Mouse (Mus musculus): ENCODE results near the gene Arhgap4. TPM values are rescaled to one million over a fixed set of nuclear protein-coding genes. Genes with fewer than 3 reads are reported as not detected.

The Arhgap4 gene
- 1 to 10 TPM; 2.4 to 2.8 TPM for total RNA-seq (2021)
- long read RNA-seq, experiment 1, partial matches to known transcripts, result 1 of 2 reads
- long read RNA-seq, experiment 1, other reads (novel, unspliced or antisense), result 1 of 2 reads
- long read RNA-seq, experiment 2, partial matches to known transcripts, result 2 of 5 reads
- long read RNA-seq, experiment 2, other reads (novel, unspliced or antisense), result 3 of 5 reads

GRCm38 (mm10) chrX:73921823-73922549, at the start of gene Arhgap4, which contains the start of gene Naa10:
Arhgap4 (minus strand) TSS chrX:73921870.
Naa10 (minus strand) TSS chrX:73921944.
- DNase-seq (ENCODE audit: low spot score in 2 of 2), result peak; percentile 77 to 87

- no peak for DNase-seq (ENCODE audit: low spot score in 2 of 2)
Measured at GRCm38 (mm10) chrX:73970781-73971180, 49.1 kb upstream of the Arhgap4 start.

- DNase-seq (ENCODE audit: low spot score in 2 of 2), result no peak
Measured at GRCm38 (mm10) chrX:73969729-73970128, 48.1 kb upstream of the Arhgap4 start.

- no peak for DNase-seq (ENCODE audit: low spot score in 2 of 2)
Measured at GRCm38 (mm10) chrX:73969167-73969566, 47.5 kb upstream of the Arhgap4 start.

- peak; percentile 67 to 88 for DNase-seq (ENCODE audit: low spot score in 2 of 2)
Measured at GRCm38 (mm10) chrX:73967177-73968075, 45.8 kb upstream of the Arhgap4 start.

GRCm38 (mm10) chrX:73966248-73967176, 44.8 kb upstream of the Arhgap4 start, which contains the start of gene Hcfc1:
Hcfc1 (minus strand) TSS chrX:73966357.
- DNase-seq (ENCODE audit: low spot score in 2 of 2), result peak; percentile 83 to 86

GRCm38 (mm10) chrX:73965307-73965706, 43.6 kb upstream of the Arhgap4 start:
- no peak for DNase-seq (ENCODE audit: low spot score in 2 of 2)

GRCm38 (mm10) chrX:73964363-73964762, 42.7 kb upstream of the Arhgap4 start:
- DNase-seq (ENCODE audit: low spot score in 2 of 2), result no peak

- no peak for DNase-seq (ENCODE audit: low spot score in 2 of 2)
Measured at GRCm38 (mm10) chrX:73954988-73955387, 33.3 kb upstream of the Arhgap4 start.

GRCm38 (mm10) chrX:73952603-73953002, 30.9 kb upstream of the Arhgap4 start:
- no peak for DNase-seq (ENCODE audit: low spot score in 2 of 2)

- DNase-seq (ENCODE audit: low spot score in 2 of 2), result no peak
Measured at GRCm38 (mm10) chrX:73949341-73949740, 27.7 kb upstream of the Arhgap4 start.

- DNase-seq (ENCODE audit: low spot score in 2 of 2), result no peak
Measured at GRCm38 (mm10) chrX:73948647-73949046, 27.0 kb upstream of the Arhgap4 start.

GRCm38 (mm10) chrX:73946896-73947295, 25.2 kb upstream of the Arhgap4 start:
- no peak for DNase-seq (ENCODE audit: low spot score in 2 of 2)

GRCm38 (mm10) chrX:73942294-73942693, 20.6 kb upstream of the Arhgap4 start:
- DNase-seq (ENCODE audit: low spot score in 2 of 2), result no peak

- no peak for DNase-seq (ENCODE audit: low spot score in 2 of 2)
Measured at GRCm38 (mm10) chrX:73941860-73942259, 20.2 kb upstream of the Arhgap4 start.

- DNase-seq (ENCODE audit: low spot score in 2 of 2), result no peak
Measured at GRCm38 (mm10) chrX:73931871-73932270, 10.2 kb upstream of the Arhgap4 start.

GRCm38 (mm10) chrX:73930402-73931062, 8.9 kb upstream of the Arhgap4 start, which contains the start of gene Renbp:
Renbp (minus strand) TSS chrX:73930850.
- peak; percentile 38 to 53 for DNase-seq (ENCODE audit: low spot score in 2 of 2)

GRCm38 (mm10) chrX:73922550-73922882, 846 bp upstream of the Arhgap4 start:
- no peak for DNase-seq (ENCODE audit: low spot score in 2 of 2)

- DNase-seq (ENCODE audit: low spot score in 2 of 2), result no peak
Measured at GRCm38 (mm10) chrX:73921285-73921822, 316 bp downstream of the Arhgap4 start.

GRCm38 (mm10) chrX:73918631-73919030, 3.0 kb downstream of the Arhgap4 start:
- DNase-seq (ENCODE audit: low spot score in 2 of 2), result no peak

Data from gastrocnemius, postnatal 4 days (tissue).